Mouse (Mus musculus) ZHBTc4 (cell line): ENCODE data around the gene Abhd12b.

ENCODE experiments used
- DNase-seq: peaks from one replicate; pipeline ENCODE4 v3.0.0-alpha.2; 2011; ENCODE audit warnings: low read depth, low spot score

Gene Abhd12b

GRCm38 (mm10) chr12:70153842-70154241 lies at the start of gene Abhd12b:
TSS of gene Abhd12b (plus strand) at chr12:70154142.
- no peak for DNase-seq

- no peak for DNase-seq
These were observed 49.7 kb upstream of the Abhd12b start for GRCm38 (mm10) chr12:70104199-70104598.

GRCm38 (mm10) chr12:70104776-70105420 lies 49.0 kb upstream of the Abhd12b start:
- DNase-seq = no peak

GRCm38 (mm10) chr12:70105885-70106284 lies 48.1 kb upstream of the Abhd12b start:
- no peak for DNase-seq

- DNase-seq = no peak
These were observed 47.4 kb upstream of the Abhd12b start for GRCm38 (mm10) chr12:70106508-70106907.

- no peak for DNase-seq
These were observed 45.8 kb upstream of the Abhd12b start for GRCm38 (mm10) chr12:70108104-70108503.

GRCm38 (mm10) chr12:70109921-70110320 lies 44.0 kb upstream of the Abhd12b start:
- no peak for DNase-seq

- DNase-seq = no peak
These were observed 43.4 kb upstream of the Abhd12b start for GRCm38 (mm10) chr12:70110375-70111116.

- peak; percentile 81 for DNase-seq
These were observed 42.9 kb upstream of the Abhd12b start for GRCm38 (mm10) chr12:70111117-70111366.

GRCm38 (mm10) chr12:70111367-70112089 lies 42.4 kb upstream of the Abhd12b start:
- peak; percentile 80 for DNase-seq

GRCm38 (mm10) chr12:70112090-70112383 lies 41.9 kb upstream of the Abhd12b start:
- DNase-seq = no peak

- no peak for DNase-seq
These were observed 40.6 kb upstream of the Abhd12b start, which contains the start of gene Nin for GRCm38 (mm10) chr12:70113351-70113750. TSS of gene Nin (minus strand) at chr12:70113717.

GRCm38 (mm10) chr12:70117146-70117545 lies 36.8 kb upstream of the Abhd12b start:
- DNase-seq = no peak

GRCm38 (mm10) chr12:70118721-70119345 lies 35.1 kb upstream of the Abhd12b start:
- DNase-seq = no peak

GRCm38 (mm10) chr12:70119552-70119951 lies 34.4 kb upstream of the Abhd12b start:
- no peak for DNase-seq

GRCm38 (mm10) chr12:70126626-70127025 lies 27.3 kb upstream of the Abhd12b start:
- no peak for DNase-seq

- peak; percentile 55 for DNase-seq
These were observed 24.8 kb upstream of the Abhd12b start for GRCm38 (mm10) chr12:70129105-70129504.

- DNase-seq = peak; percentile 46
These were observed 22.8 kb upstream of the Abhd12b start for GRCm38 (mm10) chr12:70131042-70131675.

- DNase-seq = peak; percentile 21
These were observed 19.2 kb upstream of the Abhd12b start for GRCm38 (mm10) chr12:70134627-70135235.

- DNase-seq = no peak
These were observed 17.7 kb upstream of the Abhd12b start for GRCm38 (mm10) chr12:70136185-70136756.

GRCm38 (mm10) chr12:70137095-70137494 lies 16.8 kb upstream of the Abhd12b start:
- DNase-seq = no peak
